Comparison of ENCODE assay signal across 12 mouse cellular contexts in the genomic region with DNA sequence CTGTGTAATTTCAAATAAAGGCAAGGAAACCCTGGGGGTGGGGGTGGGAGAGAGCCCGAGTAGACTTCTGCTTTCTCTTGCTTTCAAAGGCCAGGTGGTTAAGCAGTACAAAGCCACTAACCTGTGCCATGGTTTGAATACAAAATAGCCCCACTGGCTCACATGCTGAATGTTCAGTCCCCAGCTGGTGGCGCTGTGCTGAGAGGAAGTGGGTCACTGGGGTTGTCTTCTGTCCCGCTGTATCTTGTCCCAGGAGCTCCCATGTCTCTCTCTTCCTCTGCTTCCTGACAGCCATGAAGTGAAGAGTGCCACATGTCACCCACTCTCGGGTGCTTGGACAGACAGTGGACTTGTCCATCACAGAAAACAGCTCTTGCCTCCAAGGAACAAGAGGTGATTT. TPM values are rescaled to one million over a fixed set of nuclear protein-coding genes. Genes with fewer than 3 reads are reported as not detected.
DNase-seq lines count a peak whose midpoint lies in the region; ATAC-seq and TF ChIP-seq lines count a peak whose summit lies in the region.
"Had no signal": no experiment of that assay in that cellular context is flagged by ENCODE, and none has a peak within 500 bp of the region (broad histone marks: within the 10 kb centered on the region; RNA-seq: fewer than 3 reads in every experiment).

No protein-coding gene starts in this region.

- no peak overlapping the region for H3K4me3 ChIP-seq in kidney, postnatal 0 days (replicated peaks; ENCODE audit: low read depth, low read length)
- H3K4me3 ChIP-seq in kidney, embryonic 14.5 days (ENCODE audit: low read length), result no peak overlapping the region
- no peak overlapping the region for H3K4me3 ChIP-seq in E14TG2a.4 (replicated peaks; ENCODE audit: low read length)
- no peak overlapping the region for H3K4me3 ChIP-seq in kidney, embryonic 16.5 days (ENCODE audit: low read length)
- no peak overlapping the region for H3K4me3 ChIP-seq in forebrain, embryonic 16.5 days (replicated peaks; ENCODE audit: low read length)
- H3K4me3 ChIP-seq: left cerebral cortex, adult 2 months; megakaryocyte, embryonic 14.5 days had no signal

- no peak for ATAC-seq in kidney, postnatal 0 days (replicated peaks; ENCODE audit: low FRiP score, low read depth)
- ATAC-seq in kidney, embryonic 14.5 days (ENCODE audit: low FRiP score, low TSS enrichment), result no peak
- 0 out of 2 replicates have a peak, but pooled peaks have one; percentile 39 for ATAC-seq in erythroid progenitor cell, adult 5-6 weeks (replicated peaks; ENCODE audit: low FRiP score, poor library complexity, severe bottlenecking)
- no peak for ATAC-seq in kidney, embryonic 16.5 days (ENCODE audit: low FRiP score, low TSS enrichment)
- ATAC-seq in forebrain, embryonic 16.5 days, result no peak

- no peaks in the 10 kb centered on the region for H3K4me1 ChIP-seq in kidney, postnatal 0 days (replicated peaks; ENCODE audit: insufficient read depth, low read length)
- no peaks in the 10 kb centered on the region for H3K4me1 ChIP-seq in kidney, embryonic 14.5 days (ENCODE audit: control insufficient read depth, insufficient read depth, low read length)
- peaks cover 3% of the 10 kb centered on the region for H3K4me1 ChIP-seq in E14TG2a.4 (replicated peaks; ENCODE audit: low read depth, low read length)
- no peaks in the 10 kb centered on the region for H3K4me1 ChIP-seq in kidney, embryonic 16.5 days (ENCODE audit: insufficient read depth, low read length)
- peaks cover 6% of the 10 kb centered on the region for H3K4me1 ChIP-seq in forebrain, embryonic 16.5 days (replicated peaks; ENCODE audit: control insufficient read depth, insufficient read depth, low read length)

- H3K27me3 ChIP-seq in kidney, postnatal 0 days (ENCODE audit: insufficient read depth, low read length), result no peaks in the 10 kb centered on the region
- no peaks in the 10 kb centered on the region for H3K27me3 ChIP-seq in kidney, embryonic 14.5 days (ENCODE audit: control insufficient read depth, insufficient read depth, low read length)
- peaks cover 3% of the 10 kb centered on the region; the same call in 1 of the 2 replicates for H3K27me3 ChIP-seq in E14TG2a.4 (ENCODE audit: insufficient read depth, low read length)
- H3K27me3 ChIP-seq in kidney, embryonic 16.5 days (ENCODE audit: insufficient read depth, low read length), result no peaks in the 10 kb centered on the region
- peaks cover 2% of the 10 kb centered on the region; the same call in 1 of the 2 replicates for H3K27me3 ChIP-seq in forebrain, embryonic 16.5 days (replicated peaks; ENCODE audit: control insufficient read depth, insufficient read depth, low read length)

- 32% methylated on average over 4 of the region's 4 CpGs for WGBS in kidney, postnatal 0 days
- WGBS in kidney, embryonic 14.5 days, result 48% methylated on average over 4 of the region's 4 CpGs
- 38% methylated on average over 4 of the region's 4 CpGs for WGBS in kidney, embryonic 16.5 days
- 30% methylated on average over 4 of the region's 4 CpGs for WGBS in forebrain, embryonic 16.5 days

- H3K36me3 ChIP-seq in kidney, postnatal 0 days (ENCODE audit: insufficient read depth, low read length), result no peaks in the 10 kb centered on the region
- no peaks in the 10 kb centered on the region for H3K36me3 ChIP-seq in kidney, embryonic 14.5 days (ENCODE audit: control insufficient read depth, insufficient read depth, low read length)
- H3K36me3 ChIP-seq in E14TG2a.4 (ENCODE audit: insufficient read depth, low read length), result no peaks in the 10 kb centered on the region
- no peaks in the 10 kb centered on the region for H3K36me3 ChIP-seq in kidney, embryonic 16.5 days (ENCODE audit: insufficient read depth, low read length)
- H3K36me3 ChIP-seq in forebrain, embryonic 16.5 days (ENCODE audit: control insufficient read depth, insufficient read depth), result no peaks in the 10 kb centered on the region

- H3K27ac ChIP-seq in kidney, postnatal 0 days, result no peak overlapping the region
- no peak overlapping the region for H3K27ac ChIP-seq in kidney, embryonic 14.5 days (ENCODE audit: low read depth, low read length)
- no peak overlapping the region for H3K27ac ChIP-seq in kidney, embryonic 16.5 days (ENCODE audit: low read length)
- H3K27ac ChIP-seq in forebrain, embryonic 16.5 days (ENCODE audit: low read length), result no peak overlapping the region
- H3K27ac ChIP-seq: left cerebral cortex, adult 2 months had no signal

- TF ChIP-seq CTCF in kidney, postnatal 0 days (IDR thresholded peaks at IDR 0.05; ENCODE audit: low read depth), result peak; percentile 14; the same call in 1 of the 2 replicates
- peak; percentile 31 for TF ChIP-seq CTCF in E14TG2a.4 (conservative IDR thresholded peaks at IDR 0.05; ENCODE audit: low read length)

- H3K4me2 ChIP-seq in kidney, postnatal 0 days (ENCODE audit: low read length), result no peak overlapping the region
- no peak overlapping the region for H3K4me2 ChIP-seq in kidney, embryonic 14.5 days (replicated peaks; ENCODE audit: low read depth, low read length)
- H3K4me2 ChIP-seq in kidney, embryonic 16.5 days (replicated peaks; ENCODE audit: low read depth, low read length), result no peak overlapping the region
- H3K4me2 ChIP-seq in forebrain, embryonic 16.5 days (ENCODE audit: low read length), result no peak overlapping the region
- H3K4me2 ChIP-seq: heart, embryonic 11.5 days had no signal

- DNase-seq in kidney, postnatal 0 days (ENCODE audit: low spot score), result no peak
- DNase-seq in spleen, postnatal 4 days (ENCODE audit: low spot score in 2 of 2), result peak; percentile 67 to 86
- no peak for DNase-seq in embryo, embryonic 9.5 days (ENCODE audit: extremely low spot score)
- DNase-seq: cerebellum, adult 2 months had no signal

- H3K9me3 ChIP-seq in kidney, postnatal 0 days (replicated peaks; ENCODE audit: low read length), result no peaks in the 10 kb centered on the region
- H3K9me3 ChIP-seq in kidney, embryonic 14.5 days (ENCODE audit: control insufficient read depth, low read length), result no peaks in the 10 kb centered on the region
- H3K9me3 ChIP-seq in E14TG2a.4 (ENCODE audit: low read length), result peaks cover 5% of the 10 kb centered on the region; the same call in 1 of the 2 replicates
- H3K9me3 ChIP-seq in kidney, embryonic 16.5 days (ENCODE audit: low read length), result no peaks in the 10 kb centered on the region
- H3K9me3 ChIP-seq in forebrain, embryonic 16.5 days (ENCODE audit: control insufficient read depth, low read length), result no peaks in the 10 kb centered on the region

- no peak overlapping the region for H3K9ac ChIP-seq in kidney, postnatal 0 days (ENCODE audit: low read depth, low read length)
- no peak overlapping the region for H3K9ac ChIP-seq in kidney, embryonic 14.5 days (ENCODE audit: low read depth, low read length)
- no peak overlapping the region for H3K9ac ChIP-seq in kidney, embryonic 16.5 days (replicated peaks; ENCODE audit: low read length)
- no peak overlapping the region for H3K9ac ChIP-seq in forebrain, embryonic 16.5 days (replicated peaks; ENCODE audit: low read depth, low read length)

RNA-seq across cellular contexts. Expression of a gene that starts 4.9 kb away (rescaled TPM):
- 1.4 and 2.2 TPM in 2 replicates for polyA plus RNA-seq in kidney, postnatal 0 days (2015; fragmentation: Nextera tagmentation; extraction: Ambion mirVana)
- polyA plus RNA-seq in kidney, embryonic 14.5 days (2014; fragmentation: Nextera tagmentation; extraction: Ambion mirVana), result 1.4 and 2.2 TPM in 2 replicates
- 195 and 197 TPM in 2 replicates for total RNA-seq in erythroid progenitor cell, adult 5-6 weeks (2015; ENCODE audit: low replicate concordance)
- 146 and 154 TPM in 2 replicates for total RNA-seq in erythroid progenitor cell, adult 5-6 weeks (2017; ENCODE audit: low replicate concordance)
- polyA plus RNA-seq in kidney, embryonic 16.5 days (2015; fragmentation: Nextera tagmentation; extraction: Ambion mirVana), result 1.9 and 2.5 TPM in 2 replicates
- 1.5 and 2.3 TPM in 2 replicates for polyA plus RNA-seq in forebrain, embryonic 16.5 days (2015; fragmentation: Nextera tagmentation; extraction: Ambion mirVana)

Comparison
In these comparisons a context has a peak if more than half of its experiments do, and no peak if none do; other contexts are left out.
1. DNase-seq: peak in spleen, postnatal 4 days (2 of 2); none in kidney, postnatal 0 days (single experiment) and embryo, embryonic 9.5 days (single experiment).